Mouse (Mus musculus) midbrain, postnatal 0 days (tissue): ENCODE results near the gene Pdia5. TPM values are rescaled to one million over a fixed set of nuclear protein-coding genes. Genes with fewer than 3 reads are reported as not detected.

Experiments used
- ATAC-seq: fragments of 200-750 bp; cut with Nextera tagmentation; 2 replicates; pipeline ENCODE4 v1.8.0; 2017; ENCODE audit warnings: moderate number of reproducible peaks, mild to moderate bottlenecking, moderate TSS enrichment, moderate library complexity; ENCODE audit not compliant: low FRiP score
- DNase-seq: peaks from one replicate; pipeline ENCODE4 v3.0.0-alpha.2; 2015; ENCODE audit warnings: low spot score
- H3K27ac ChIP-seq: fragments of 300-500 bp; sonication (generic); 2 replicates; pipeline ENCODE4 v1.5.1; 2014; ENCODE audit warnings: low read depth, mild to moderate bottlenecking, low read length, mixed read lengths
- H3K27me3 ChIP-seq: fragments of 300-500 bp; sonication (generic); 2 replicates; pipeline ENCODE4 v1.6.1; 2014; ENCODE audit warnings: low read length, control low read depth, mixed read lengths; ENCODE audit not compliant: insufficient read depth
- H3K36me3 ChIP-seq: fragments of 300-500 bp; sonication (generic); 2 replicates; pipeline ENCODE4 v1.6.1; 2014; ENCODE audit warnings: low read length, control low read depth, mixed read lengths; ENCODE audit not compliant: insufficient read depth
- H3K4me1 ChIP-seq: fragments of 300-500 bp; sonication (generic); 2 replicates; pipeline ENCODE4 v1.6.1; 2014; ENCODE audit warnings: mild to moderate bottlenecking, control low read depth, antibody characterized with exemption, low read length, mixed read lengths; ENCODE audit not compliant: insufficient read depth
- H3K4me2 ChIP-seq: fragments of 300-500 bp; sonication (generic); 2 replicates; pipeline ENCODE4 v1.6.1; 2014; ENCODE audit warnings: low read depth, mild to moderate bottlenecking, low read length, mixed read lengths; ENCODE audit not compliant: poor library complexity, severe bottlenecking
- H3K4me3 ChIP-seq: fragments of 300-500 bp; sonication (generic); 2 replicates; pipeline ENCODE4 v1.5.1; 2014; ENCODE audit warnings: low read depth, mild to moderate bottlenecking, low read length, moderate library complexity
- H3K9ac ChIP-seq: fragments of 300-500 bp; sonication (generic); replicated peaks from 2 replicates; pipeline ENCODE4 v1.6.1; 2014; ENCODE audit warnings: mild to moderate bottlenecking, low read length, moderate library complexity, mixed read lengths; ENCODE audit not compliant: poor library complexity, severe bottlenecking
- H3K9me3 ChIP-seq: fragments of 300-500 bp; sonication (generic); 2 replicates; pipeline ENCODE4 v1.6.1; 2016; ENCODE audit warnings: low read length, control low read depth
- CTCF ChIP-seq: IDR thresholded peaks from 2 replicates; pipeline ENCODE4 v1.5.1; 2016; ENCODE audit warnings: antibody characterized with exemption, mild to moderate bottlenecking
- WGBS: fragments of 180-500 bp; shearing (Covaris S2); extraction: QIAGEN DNeasy Blood & Tissue Kit; methylation state at CpG from one replicate; pipeline ENCODE4 v1.1.7; 2014; 5-methylcytosine and 5-hydroxymethylcytosine counted together
- polyA plus RNA-seq: library from polyadenylated mRNA; unstranded; fragments of >200 nt; fragmentation: Nextera tagmentation; extraction: Ambion mirVana; gene quantifications from 2 replicates; pipeline ENCODE4 v1.2.1, GENCODE M21; 2015
- total RNA-seq: library from RNA; depleted of rRNA; stranded (reverse); fragments of >200 nt; gene quantifications from 2 replicates; pipeline ENCODE4 v1.2.3, GENCODE M21; 2014

Pdia5 gene
- total and polyA plus RNA-seq, 2 experiments from 2014 or later = 4.3 to 8.0 TPM

- no peaks in the 10 kb centered on the region for H3K27me3 ChIP-seq
- no peak overlapping the region for H3K27ac ChIP-seq
- peaks cover 6% of the 10 kb centered on the region; the same call in 1 of the 2 replicates for H3K4me1 ChIP-seq
- H3K4me3 ChIP-seq = no peak overlapping the region
- DNase-seq (no peak), ATAC-seq (no peak)
- WGBS = 92% methylated on average over 2 of the region's 2 CpGs
- no peak for TF ChIP-seq CTCF
- H3K9ac ChIP-seq = no peak overlapping the region
- no peak overlapping the region for H3K4me2 ChIP-seq
- H3K9me3 ChIP-seq = no peaks in the 10 kb centered on the region
- H3K36me3 ChIP-seq = no peaks in the 10 kb centered on the region
Observed at GRCm38 (mm10) chr16:35467044-35467443, 23.6 kb downstream of the Pdia5 start.

DNA sequence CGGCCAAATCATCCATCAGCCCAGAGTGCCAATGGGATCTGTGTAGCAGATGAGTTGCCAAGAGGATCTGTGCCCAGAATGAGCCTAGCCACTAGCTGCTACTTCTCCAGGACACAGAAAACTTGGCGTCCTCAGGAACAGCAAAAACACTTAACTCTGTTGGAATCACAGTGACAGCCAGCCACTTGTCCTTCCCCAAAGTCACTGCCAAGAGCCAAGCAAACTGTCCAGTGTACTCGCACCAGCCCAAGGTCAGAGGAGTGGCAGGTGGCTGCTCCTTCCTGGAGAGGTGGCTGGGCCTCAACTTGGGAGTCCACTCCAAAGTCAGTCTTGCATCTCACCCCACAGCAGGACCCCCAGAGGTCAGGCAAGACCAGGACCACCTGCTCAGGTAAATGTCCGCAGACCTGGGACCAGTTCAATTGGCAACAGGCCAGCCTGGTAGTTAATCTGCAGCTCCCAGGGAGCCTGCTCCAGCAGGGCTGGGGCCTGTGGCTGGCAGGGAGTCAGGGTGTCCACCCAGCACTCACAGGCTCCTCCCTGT, 24.8 kb downstream of the Pdia5 start:
- no peak overlapping the region for H3K4me2 ChIP-seq
- no peak overlapping the region for H3K4me3 ChIP-seq
- TF ChIP-seq CTCF = no peak
- peak; percentile 78 for DNase-seq
- ATAC-seq = no peak
- no peak overlapping the region for H3K9ac ChIP-seq
- WGBS = 76% methylated on average over 4 of the region's 4 CpGs
- no peaks in the 10 kb centered on the region for H3K9me3 ChIP-seq
- H3K27me3 ChIP-seq = no peaks in the 10 kb centered on the region
- no peak overlapping the region for H3K27ac ChIP-seq
- H3K4me1 ChIP-seq = peaks cover 6% of the 10 kb centered on the region; the same call in 1 of the 2 replicates
- no peaks in the 10 kb centered on the region for H3K36me3 ChIP-seq

DNA sequence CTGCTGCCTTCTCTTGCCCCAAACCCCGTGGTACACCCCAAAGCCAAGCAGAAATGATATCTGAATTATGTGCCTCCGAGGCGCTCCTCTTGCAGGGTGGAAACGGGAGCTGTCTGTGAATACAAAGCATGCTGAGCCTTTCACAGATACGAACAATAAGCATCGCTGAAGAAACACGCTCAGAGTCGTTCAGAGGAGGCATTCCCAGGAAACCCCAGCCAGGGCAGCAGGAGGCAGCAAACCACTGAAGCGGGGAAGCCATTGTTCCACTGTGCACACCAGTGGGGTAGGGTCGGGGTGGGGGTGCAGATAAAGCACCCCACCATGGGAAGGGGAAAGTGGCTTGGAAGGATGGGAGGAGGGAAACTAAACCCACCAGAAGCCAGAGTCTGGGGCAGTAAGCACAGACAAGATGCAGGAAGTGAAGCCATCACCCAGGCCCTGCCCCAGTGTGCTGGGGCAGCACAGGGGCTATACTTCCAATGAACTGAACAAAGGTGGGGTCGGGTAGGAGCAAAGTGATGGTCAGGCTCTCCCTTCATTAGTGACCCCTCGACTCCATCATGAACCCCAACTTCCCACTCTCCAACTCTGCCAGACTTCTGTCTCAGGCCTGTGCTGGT, 25.9 kb downstream of the Pdia5 start:
- ATAC-seq (peak; percentile 35; the same call in 1 of the 2 replicates), DNase-seq (no peak)
- H3K9ac ChIP-seq = no peak overlapping the region
- 20% methylated on average over 12 of the region's 12 CpGs for WGBS
- no peaks in the 10 kb centered on the region for H3K27me3 ChIP-seq
- H3K4me2 ChIP-seq = no peak overlapping the region
- no peaks in the 10 kb centered on the region for H3K36me3 ChIP-seq
- peak; percentile 50 for TF ChIP-seq CTCF
- peaks cover 6% of the 10 kb centered on the region; the same call in 1 of the 2 replicates for H3K4me1 ChIP-seq
- H3K27ac ChIP-seq = no peak overlapping the region
- H3K9me3 ChIP-seq = no peaks in the 10 kb centered on the region
- no peak overlapping the region for H3K4me3 ChIP-seq

DNA sequence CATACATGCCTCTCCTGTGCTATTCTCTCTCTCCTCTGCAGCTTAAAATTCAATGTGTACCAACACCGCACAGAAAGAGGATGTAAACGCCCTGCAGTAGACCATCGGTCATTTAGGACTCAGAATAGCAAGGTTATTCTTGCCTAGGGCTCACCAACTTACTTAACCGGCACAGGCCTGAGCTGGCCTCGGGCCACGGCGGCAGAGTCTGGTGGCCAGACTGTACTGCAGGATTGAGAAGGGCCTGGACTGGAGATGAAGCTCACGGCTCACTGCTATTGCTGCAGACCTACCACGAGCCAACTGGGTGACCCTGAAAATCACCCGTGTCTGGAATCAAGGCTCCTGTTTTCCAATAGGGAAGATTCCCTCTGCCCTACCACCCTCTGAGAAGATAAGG, 27.0 kb downstream of the Pdia5 start:
- no peak overlapping the region for H3K27ac ChIP-seq
- H3K27me3 ChIP-seq = no peaks in the 10 kb centered on the region
- H3K4me1 ChIP-seq = peaks cover 6% of the 10 kb centered on the region; the same call in 1 of the 2 replicates
- H3K4me3 ChIP-seq = no peak overlapping the region
- no peaks in the 10 kb centered on the region for H3K36me3 ChIP-seq
- no peak for ATAC-seq
- DNase-seq = no peak
- no peak overlapping the region for H3K4me2 ChIP-seq
- 84% methylated on average over 10 of the region's 10 CpGs for WGBS
- no peak for TF ChIP-seq CTCF
- H3K9me3 ChIP-seq = no peaks in the 10 kb centered on the region
- H3K9ac ChIP-seq = no peak overlapping the region

DNA sequence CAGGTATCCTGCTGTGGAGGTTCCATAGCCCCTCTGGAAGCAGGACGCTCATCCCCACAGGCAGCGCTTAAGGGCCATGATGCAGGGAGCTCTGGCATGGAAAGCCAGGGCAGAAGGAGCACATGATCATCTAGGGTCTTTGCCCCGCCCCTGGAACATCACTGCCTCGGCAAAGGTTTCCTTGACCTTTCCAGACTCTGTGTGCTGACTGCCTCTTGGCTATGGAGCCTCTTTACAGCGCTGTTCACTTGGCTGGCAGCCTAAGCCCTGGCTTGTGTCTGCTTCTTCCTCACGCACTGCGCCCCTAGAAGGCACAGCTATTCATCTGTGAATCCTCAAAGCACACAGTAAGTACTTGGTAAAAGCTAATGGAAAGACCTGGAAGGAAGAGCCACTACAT, 27.7 kb downstream of the Pdia5 start:
- Histone ChIP-seq H3K27ac (no peak overlapping the region), H3K9me3 (no peaks in the 10 kb centered on the region), H3K4me3 (no peak overlapping the region), H3K4me1 (peaks cover 6% of the 10 kb centered on the region; the same call in 1 of the 2 replicates), H3K36me3 (no peaks in the 10 kb centered on the region), H3K27me3 (no peaks in the 10 kb centered on the region), H3K4me2 (no peak overlapping the region), H3K9ac (no peak overlapping the region)
- WGBS = 74% methylated on average over 7 of the region's 7 CpGs
- no peak for TF ChIP-seq CTCF
- ATAC-seq (no peak), DNase-seq (no peak)

GRCm38 (mm10) chr16:35459584-35459983, 31.1 kb downstream of the Pdia5 start:
- Histone ChIP-seq H3K4me2 (no peak overlapping the region), H3K9me3 (no peaks in the 10 kb centered on the region), H3K27me3 (no peaks in the 10 kb centered on the region), H3K36me3 (peaks cover 7% of the 10 kb centered on the region; the same call in 1 of the 2 replicates), H3K4me3 (no peak overlapping the region), H3K9ac (no peak overlapping the region), H3K4me1 (peaks cover 1% of the 10 kb centered on the region; the same call in 1 of the 2 replicates), H3K27ac (no peak overlapping the region)
- 43% methylated on average over 7 of the region's 7 CpGs for WGBS
- no peak for TF ChIP-seq CTCF
- no peak for DNase-seq
- ATAC-seq = no peak
